Mouse (Mus musculus) erythroblast, adult 5-6 weeks (primary cell): ENCODE data around the gene Ipmk. TPM values are rescaled to one million over a fixed set of nuclear protein-coding genes. Genes with fewer than 3 reads are reported as not detected.
"Not testable (repeated sequence)": the region's sequence is repeated elsewhere in the genome, so short reads cannot be mapped to it uniquely, and the experiment has no call there.

ENCODE experiments used
- ATAC-seq: replicated peaks from 2 replicates; pipeline ENCODE4 v1.8.0; 2016; ENCODE audit warnings: moderate number of reproducible peaks, mild to moderate bottlenecking, moderate TSS enrichment, inconsistent platforms; ENCODE audit not compliant: poor library complexity, low FRiP score, severe bottlenecking
- total RNA-seq, 2 experiments: library from RNA; stranded (forward) in 1 of 2; stranded (reverse) in 1 of 2; fragments of 150-400 nt in 1 of 2; fragments of 200-764, 138-1000 nt in 1 of 2; gene quantifications; 2 replicates each; pipeline versions ENCODE4 v1.2.3 to v1.2.4; 2015 to 2017; ENCODE audit warnings: low replicate concordance in 2 of 2

Ipmk gene
- total RNA-seq, 2 experiments from 2014 or later: 10.5 to 23.2 TPM

GRCm38 (mm10) chr10:71363440-71363839 is 15.9 kb downstream of the Ipmk start:
- ATAC-seq: no peak

GRCm38 (mm10) chr10:71363858-71364257 is 16.3 kb downstream of the Ipmk start:
- no peak for ATAC-seq

- no peak for ATAC-seq
Observed at GRCm38 (mm10) chr10:71368128-71368940, 20.8 kb downstream of the Ipmk start.

- no peak for ATAC-seq
Observed at GRCm38 (mm10) chr10:71369466-71369865, 21.9 kb downstream of the Ipmk start.

GRCm38 (mm10) chr10:71371881-71372280 is 24.3 kb downstream of the Ipmk start:
- no peak for ATAC-seq

GRCm38 (mm10) chr10:71373706-71374105 is 26.1 kb downstream of the Ipmk start:
- no peak for ATAC-seq

- ATAC-seq: no peak
Observed at GRCm38 (mm10) chr10:71376014-71376413, 28.5 kb downstream of the Ipmk start.

GRCm38 (mm10) chr10:71380406-71380805 is 32.8 kb downstream of the Ipmk start:
- ATAC-seq: no peak

GRCm38 (mm10) chr10:71381471-71382033 is 34.0 kb downstream of the Ipmk start:
- ATAC-seq: no peak

GRCm38 (mm10) chr10:71382109-71382508 is 34.5 kb downstream of the Ipmk start:
- no peak for ATAC-seq

- ATAC-seq: no peak
Observed at GRCm38 (mm10) chr10:71382858-71383551, 35.4 kb downstream of the Ipmk start.

- not testable (repeated sequence) for ATAC-seq
Observed at GRCm38 (mm10) chr10:71383552-71383924, 36.0 kb downstream of the Ipmk start.

- ATAC-seq: no peak
Observed at GRCm38 (mm10) chr10:71384159-71385044, 36.8 kb downstream of the Ipmk start.

- ATAC-seq: no peak
Observed at GRCm38 (mm10) chr10:71389311-71389710, 41.7 kb downstream of the Ipmk start.

- ATAC-seq: no peak
Observed at GRCm38 (mm10) chr10:71398383-71399145, 51.0 kb downstream of the Ipmk start.

- no peak for ATAC-seq
Observed at GRCm38 (mm10) chr10:71399399-71399798, 51.8 kb downstream of the Ipmk start.

GRCm38 (mm10) chr10:71399987-71400386 is 52.4 kb downstream of the Ipmk start:
- ATAC-seq: no peak

- no peak for ATAC-seq
Observed at GRCm38 (mm10) chr10:71400818-71401646, 53.5 kb downstream of the Ipmk start.
